Mouse (Mus musculus) liver, embryonic 11.5 days (tissue): Measurements from ENCODE around the gene 4930486L24Rik. TPM values are rescaled to one million over a fixed set of nuclear protein-coding genes. Genes with fewer than 3 reads are reported as not detected.
"Not testable (repeated sequence)": the region's sequence is repeated elsewhere in the genome, so short reads cannot be mapped to it uniquely, and the experiment has no call there.

Experiments used
- ATAC-seq: fragments of 200-750 bp; cut with Nextera tagmentation; replicated peaks from 2 replicates; pipeline ENCODE4 v1.8.0; 2017; ENCODE audit warnings: moderate number of reproducible peaks, mild to moderate bottlenecking, moderate TSS enrichment, moderate library complexity; ENCODE audit not compliant: low FRiP score
- DNase-seq: peaks from one replicate; pipeline ENCODE4 v3.0.0-alpha.2; 2017; ENCODE audit warnings: low spot score
- H3K27ac ChIP-seq: fragments of 300-500 bp; sonication (generic); 2 replicates; pipeline ENCODE4 v1.5.1; 2014; ENCODE audit warnings: mild to moderate bottlenecking, low read depth, low read length, control low read depth
- H3K27me3 ChIP-seq: fragments of 300-500 bp; sonication (generic); replicated peaks from 2 replicates; pipeline ENCODE4 v1.6.1; 2014; ENCODE audit warnings: low read length, mixed read lengths; ENCODE audit not compliant: control insufficient read depth, insufficient read depth
- H3K36me3 ChIP-seq: fragments of 300-500 bp; sonication (generic); 2 replicates; pipeline ENCODE4 v1.6.1; 2014; ENCODE audit warnings: mild to moderate bottlenecking, low read length, moderate library complexity, mixed read lengths; ENCODE audit not compliant: control insufficient read depth, insufficient read depth
- H3K4me1 ChIP-seq: fragments of 300-500 bp; sonication (generic); replicated peaks from 2 replicates; pipeline ENCODE4 v1.6.1; 2014; ENCODE audit warnings: low read length, mixed read lengths; ENCODE audit not compliant: control insufficient read depth, insufficient read depth
- H3K4me2 ChIP-seq: fragments of 300-500 bp; sonication (generic); 2 replicates; pipeline ENCODE4 v1.6.1; 2014; ENCODE audit warnings: mild to moderate bottlenecking, control low read depth, moderate library complexity
- H3K4me3 ChIP-seq: fragments of 300-500 bp; sonication (generic); 2 replicates; pipeline ENCODE4 v1.5.1; 2014; ENCODE audit warnings: low read depth, low read length, control low read depth
- H3K9ac ChIP-seq: fragments of 300-500 bp; sonication (generic); 2 replicates; pipeline ENCODE4 v1.6.1; 2014; ENCODE audit warnings: low read depth, low read length, control low read depth
- H3K9me3 ChIP-seq: fragments of 300-500 bp; sonication (generic); 2 replicates; pipeline ENCODE4 v1.6.1; 2016; ENCODE audit warnings: low read length, inconsistent platforms, mixed read lengths; ENCODE audit not compliant: control insufficient read depth
- WGBS: fragments of 180-500 bp; shearing (Covaris S2); extraction: QIAGEN DNeasy Blood & Tissue Kit; methylation state at CpG from one replicate; pipeline ENCODE4 v1.1.7; 2014; 5-methylcytosine and 5-hydroxymethylcytosine counted together
- polyA plus RNA-seq: library from polyadenylated mRNA; unstranded; fragments of >200 nt; fragmentation: Nextera tagmentation; extraction: Ambion mirVana; gene quantifications from 2 replicates; pipeline ENCODE4 v1.2.1, GENCODE M21; 2014

The 4930486L24Rik gene
- 0.18 TPM in 1 of 2 replicates, not detected in the other for polyA plus RNA-seq

DNA sequence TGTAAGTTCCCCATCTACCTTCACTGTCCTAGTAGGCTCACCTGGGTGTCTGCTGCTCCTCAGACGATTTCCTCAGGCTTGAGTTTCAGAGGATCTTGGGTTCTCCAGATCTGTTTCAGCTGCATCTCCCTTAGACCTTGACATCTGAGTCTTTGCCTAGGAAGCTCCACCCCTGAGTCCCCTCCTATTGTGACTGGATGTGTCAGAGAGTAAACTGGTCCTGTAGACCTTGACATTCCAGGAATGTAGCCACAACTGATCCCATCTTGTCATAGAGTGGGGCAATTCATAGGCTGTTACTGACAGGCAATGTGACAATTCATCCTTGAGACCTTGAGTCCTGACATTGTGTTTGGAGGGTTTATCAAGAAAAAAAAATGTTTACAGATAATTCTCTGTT lies at the start of gene 4930486L24Rik:
Gene 4930486L24Rik (minus strand): TSS at position 195 of the 400 bp plus-strand sequence.
- ATAC-seq (no peak), DNase-seq (no peak)
- H3K4me1 ChIP-seq, result no peaks in the 10 kb centered on the region
- WGBS, result 65% methylated on average over 1 of the region's 1 CpGs
- H3K4me3 ChIP-seq, result no peak within 1 kb of the TSS
- no peak within 1 kb of the TSS for H3K27ac ChIP-seq
- no peaks in the 10 kb centered on the region for H3K27me3 ChIP-seq
- no peaks in the 10 kb centered on the region for H3K9me3 ChIP-seq
- no peaks in the 10 kb centered on the region for H3K36me3 ChIP-seq
- H3K4me2 ChIP-seq, result no peak within 1 kb of the TSS
- H3K9ac ChIP-seq, result no peak within 1 kb of the TSS

DNA sequence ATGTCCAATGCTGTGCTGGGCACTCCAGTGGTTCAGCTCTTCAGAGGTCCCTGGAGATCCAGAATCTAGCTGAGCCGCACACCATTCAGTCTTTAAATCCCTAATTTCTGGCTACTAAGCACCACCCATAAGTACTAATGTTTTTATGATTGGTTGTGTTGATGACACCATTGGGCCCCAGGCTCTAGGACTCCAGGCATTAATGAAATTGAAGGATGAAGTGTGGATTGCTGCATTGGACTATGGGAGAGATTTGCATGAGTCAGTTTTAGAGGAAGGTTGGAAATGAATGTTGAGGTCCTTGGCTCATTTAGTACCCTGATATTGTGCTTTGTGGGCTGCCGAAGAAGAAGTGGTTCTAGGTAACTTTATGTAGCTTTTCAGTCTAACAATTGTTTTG lies 40.5 kb upstream of the 4930486L24Rik start, which contains the start of gene Tpbpb:
Gene Tpbpb (minus strand): TSS at position 101 of the 400 bp plus-strand sequence.
- not testable (repeated sequence) for H3K36me3 ChIP-seq, H3K4me1 ChIP-seq, DNase-seq, H3K4me3 ChIP-seq, H3K27me3 ChIP-seq, H3K27ac ChIP-seq, H3K9me3 ChIP-seq, H3K9ac ChIP-seq, H3K4me2 ChIP-seq, ATAC-seq
- 92% methylated on average over 2 of the region's 2 CpGs for WGBS

DNA sequence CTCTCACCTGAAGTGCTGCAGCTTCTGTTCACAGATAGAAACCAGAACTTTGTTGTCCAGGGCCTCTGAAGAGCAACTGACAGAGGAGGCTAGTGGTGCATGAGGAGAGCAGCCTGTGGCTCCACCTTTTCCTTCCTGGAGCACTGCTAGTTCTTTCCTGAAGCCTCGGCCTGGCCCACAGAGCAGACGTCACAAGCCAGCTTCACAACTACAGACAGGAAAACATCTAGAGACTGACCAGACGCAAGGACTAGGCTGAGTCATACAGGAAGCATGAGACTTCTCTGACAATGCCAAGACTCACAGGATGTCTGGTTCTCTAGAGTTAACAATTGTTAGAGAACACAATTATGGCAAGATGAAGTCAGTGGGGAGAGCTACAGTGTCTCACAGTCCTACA lies 33.1 kb upstream of the 4930486L24Rik start, which contains the start of gene Ctla2b:
Gene Ctla2b (minus strand): TSS at position 120 of the 400 bp plus-strand sequence.
- no peaks in the 10 kb centered on the region for H3K4me1 ChIP-seq
- H3K4me3 ChIP-seq, result no peak within 1 kb of the TSS
- WGBS, result 34% methylated on average over 3 of the region's 3 CpGs
- no peak within 1 kb of the TSS for H3K4me2 ChIP-seq
- no peak within 1 kb of the TSS for H3K9ac ChIP-seq
- peak within 1 kb of the TSS; percentile 34; the same call in 1 of the 2 replicates for H3K27ac ChIP-seq
- no peaks in the 10 kb centered on the region for H3K27me3 ChIP-seq
- DNase-seq (no peak), ATAC-seq (peak; percentile 87)
- no peaks in the 10 kb centered on the region for H3K9me3 ChIP-seq
- H3K36me3 ChIP-seq, result no peaks in the 10 kb centered on the region

DNA sequence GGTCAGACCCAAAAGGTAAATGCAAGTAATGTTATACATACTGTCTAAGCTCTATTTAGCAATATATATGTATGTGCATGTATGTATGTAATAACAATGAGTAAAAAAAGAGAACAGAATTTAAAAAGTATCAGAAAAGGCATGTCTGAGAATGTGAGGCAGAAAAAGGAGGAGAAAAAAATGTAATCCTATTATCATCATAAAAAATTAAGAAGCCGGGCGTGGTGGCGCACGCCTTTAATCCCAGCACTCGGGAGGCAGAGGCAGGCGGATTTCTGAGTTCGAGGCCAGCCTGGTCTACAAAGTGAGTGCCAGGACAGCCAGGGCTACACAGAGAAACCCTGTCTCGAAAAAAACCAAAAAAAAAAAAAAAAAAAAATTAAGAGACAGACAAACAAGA lies 32.5 kb upstream of the 4930486L24Rik start, which contains the start of gene Gm49392:
Gene Gm49392 (minus strand): TSS at position 101 of the 400 bp plus-strand sequence.
- H3K27me3 ChIP-seq, H3K4me3 ChIP-seq, DNase-seq, H3K4me2 ChIP-seq, H3K4me1 ChIP-seq, ATAC-seq, H3K9ac ChIP-seq, H3K36me3 ChIP-seq, H3K9me3 ChIP-seq: not testable (repeated sequence)
- 84% methylated on average over 8 of the region's 8 CpGs for WGBS
- H3K27ac ChIP-seq, result peak within 1 kb of the TSS; percentile 34; the same call in 1 of the 2 replicates

DNA sequence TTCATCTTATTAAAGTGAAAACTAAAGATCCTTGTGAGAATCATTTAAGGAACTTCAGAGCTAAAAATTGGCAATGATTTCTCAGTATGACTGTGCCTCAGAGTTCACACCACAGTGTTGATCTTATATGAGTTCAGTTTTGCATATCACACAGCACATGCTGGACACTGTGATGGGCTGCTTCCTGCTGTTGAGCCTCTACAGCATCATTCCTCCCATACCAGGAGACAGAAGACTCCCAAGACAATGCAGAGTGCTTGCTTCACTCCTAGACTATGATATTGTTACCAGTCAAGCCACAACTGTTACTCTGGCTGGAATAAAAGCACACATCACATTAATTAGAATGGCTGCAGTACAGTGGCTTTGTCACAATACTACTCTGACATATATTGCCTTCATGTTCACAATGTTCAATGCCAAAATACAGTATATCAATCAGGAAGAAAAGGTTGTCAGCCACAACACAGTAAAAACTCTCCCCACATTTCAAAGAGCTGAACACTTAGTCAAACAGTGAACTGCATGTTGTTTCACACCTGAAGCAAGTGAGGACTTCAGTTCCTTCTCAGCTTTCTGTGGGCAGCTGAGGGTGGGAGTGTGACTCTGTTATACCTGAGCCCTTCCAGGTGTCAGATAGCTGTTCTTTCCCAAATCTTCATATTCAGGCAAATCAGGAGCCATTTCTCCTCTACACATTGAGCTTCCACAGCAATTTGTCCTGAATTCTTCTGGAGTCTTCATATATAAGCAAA lies 31.3 kb upstream of the 4930486L24Rik start:
- Histone ChIP-seq H3K4me3 (no peak overlapping the region), H3K9ac (no peak overlapping the region), H3K27ac (no peak overlapping the region), H3K36me3 (no peaks in the 10 kb centered on the region), H3K27me3 (no peaks in the 10 kb centered on the region), H3K4me2 (no peak overlapping the region), H3K9me3 (no peaks in the 10 kb centered on the region), H3K4me1 (no peaks in the 10 kb centered on the region)
- ATAC-seq (no peak), DNase-seq (no peak)

DNA sequence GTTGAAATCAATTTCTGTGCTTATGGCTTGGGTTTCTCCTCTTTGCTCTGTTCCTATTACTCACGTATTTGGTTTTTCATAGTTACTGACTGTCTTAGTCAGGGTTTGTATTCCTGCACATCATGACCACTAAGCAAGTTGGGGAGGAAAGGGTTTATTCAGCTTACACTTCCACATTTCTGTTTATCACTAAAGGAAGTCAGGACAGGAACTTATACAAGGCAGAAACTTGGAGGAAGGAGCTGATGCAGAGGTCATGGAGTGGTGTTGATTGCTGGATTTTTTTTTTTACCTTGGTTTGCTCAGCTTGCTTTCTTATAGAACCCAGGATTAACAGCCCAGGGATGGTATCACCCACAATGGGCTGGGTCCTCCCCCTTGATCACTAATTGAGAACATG lies 28.0 kb upstream of the 4930486L24Rik start:
- Histone ChIP-seq H3K36me3 (no peaks in the 10 kb centered on the region), H3K27ac (no peak overlapping the region), H3K9me3 (no peaks in the 10 kb centered on the region), H3K4me1 (no peaks in the 10 kb centered on the region), H3K9ac (no peak overlapping the region), H3K27me3 (no peaks in the 10 kb centered on the region), H3K4me3 (no peak overlapping the region), H3K4me2 (no peak overlapping the region)
- DNase-seq (no peak), ATAC-seq (no peak)
- 60% methylated on average over 1 of the region's 1 CpGs for WGBS

DNA sequence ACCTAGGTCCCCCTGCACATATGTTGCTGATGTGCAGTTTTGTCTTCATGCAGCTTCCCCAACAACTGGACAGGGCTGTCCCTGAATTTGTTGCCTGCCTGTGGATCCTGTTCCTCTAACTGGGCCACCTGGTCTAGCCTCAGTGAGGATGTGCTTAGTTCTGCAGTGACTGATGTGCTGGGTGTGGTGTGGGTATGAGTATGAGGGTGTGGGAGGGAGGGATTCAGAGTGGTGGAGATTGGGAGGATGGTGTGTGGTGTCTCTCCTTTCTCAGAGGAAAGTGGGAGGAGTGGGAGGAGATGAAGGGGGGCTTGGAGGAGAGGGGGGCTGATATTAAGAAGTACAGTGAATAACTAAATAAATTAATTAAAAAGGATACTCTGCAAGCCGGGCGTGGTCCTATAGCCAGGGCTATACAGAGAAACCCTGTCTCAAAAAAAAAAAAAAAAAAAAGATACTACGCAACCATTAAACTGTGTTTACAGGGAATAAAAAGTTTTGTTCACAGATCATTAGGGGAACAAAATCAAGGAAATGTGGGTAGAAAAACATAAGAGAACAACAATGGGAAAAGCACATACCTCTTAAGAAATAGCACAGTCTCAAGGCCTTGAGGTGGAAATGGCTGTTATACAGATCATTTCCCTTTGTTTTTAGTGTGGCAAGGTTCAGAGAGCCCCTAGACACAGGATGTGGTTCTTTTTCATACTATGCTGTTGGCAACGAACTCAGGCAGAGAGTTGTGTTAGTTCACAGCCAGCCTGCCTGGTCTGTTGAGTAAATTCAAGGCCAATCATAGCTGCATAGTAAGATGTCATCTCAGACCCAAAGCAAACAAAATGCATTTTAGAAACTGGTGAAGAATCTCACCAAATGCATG lies 15.8 kb downstream of the 4930486L24Rik start:
- H3K4me1 ChIP-seq, result no peaks in the 10 kb centered on the region
- H3K27me3 ChIP-seq, result no peaks in the 10 kb centered on the region
- H3K9me3 ChIP-seq, result no peaks in the 10 kb centered on the region
- ATAC-seq (no peak), DNase-seq (no peak)
- H3K4me3 ChIP-seq, result no peak overlapping the region
- no peak overlapping the region for H3K4me2 ChIP-seq
- no peak overlapping the region for H3K9ac ChIP-seq
- no peaks in the 10 kb centered on the region for H3K36me3 ChIP-seq
- WGBS, result 77% methylated on average over 4 of the region's 4 CpGs
- no peak overlapping the region for H3K27ac ChIP-seq

DNA sequence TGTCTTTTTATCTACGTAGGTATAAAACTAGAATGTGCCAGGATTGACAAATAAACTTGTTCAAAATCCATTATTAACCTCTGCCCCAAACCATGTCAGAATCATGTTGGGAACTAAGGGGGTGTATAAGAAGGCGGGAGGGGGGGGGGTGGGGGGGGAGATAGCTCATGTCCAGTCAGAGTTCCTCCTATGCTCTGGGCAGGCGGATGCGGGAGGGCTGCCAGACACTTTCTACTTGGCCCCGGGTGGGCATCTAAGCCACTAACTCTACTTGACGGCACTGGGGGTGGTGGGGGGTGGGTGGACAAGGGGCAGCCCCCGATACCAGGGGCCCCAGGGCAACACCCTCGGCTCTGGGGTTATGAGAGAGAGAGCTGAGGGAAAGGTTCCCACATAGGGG lies 21.1 kb downstream of the 4930486L24Rik start:
- H3K4me2 ChIP-seq, result no peak overlapping the region
- no peaks in the 10 kb centered on the region for H3K9me3 ChIP-seq
- H3K27me3 ChIP-seq, result no peaks in the 10 kb centered on the region
- no peak overlapping the region for H3K27ac ChIP-seq
- no peaks in the 10 kb centered on the region for H3K36me3 ChIP-seq
- DNase-seq, result no peak
- no peak overlapping the region for H3K9ac ChIP-seq
- H3K4me1 ChIP-seq, result no peaks in the 10 kb centered on the region
- H3K4me3 ChIP-seq, result no peak overlapping the region
- 80% methylated on average over 8 of the region's 8 CpGs for WGBS
- ATAC-seq, result no peak
